Mouse (Mus musculus) hindbrain, embryonic 12.5 days (tissue): ENCODE results near the gene Ctnna3. TPM values are rescaled to one million over a fixed set of nuclear protein-coding genes. Genes with fewer than 3 reads are reported as not detected.
"Not testable (repeated sequence)": the region's sequence is repeated elsewhere in the genome, so short reads cannot be mapped to it uniquely, and the experiment has no call there.

Source experiments
- ATAC-seq: fragments of 200-750 bp; cut with Nextera tagmentation; 2 replicates; pipeline ENCODE4 v1.8.0; 2017; ENCODE audit warnings: moderate TSS enrichment; ENCODE audit not compliant: low FRiP score
- H3K27ac ChIP-seq: fragments of 300-500 bp; sonication (generic); 2 replicates; pipeline ENCODE4 v1.5.1; 2016; ENCODE audit warnings: mild to moderate bottlenecking
- H3K27me3 ChIP-seq: fragments of 300-500 bp; sonication (generic); 2 replicates; pipeline ENCODE4 v1.6.1; 2016; ENCODE audit warnings: mild to moderate bottlenecking
- H3K36me3 ChIP-seq: fragments of 300-500 bp; sonication (generic); 2 replicates; pipeline ENCODE4 v1.6.1; 2016; ENCODE audit warnings: mild to moderate bottlenecking
- H3K4me1 ChIP-seq: fragments of 300-500 bp; sonication (generic); 2 replicates; pipeline ENCODE4 v1.6.1; 2016
- H3K4me2 ChIP-seq: fragments of 300-500 bp; sonication (generic); replicated peaks from 2 replicates; pipeline ENCODE4 v1.6.1; 2016; ENCODE audit warnings: mild to moderate bottlenecking
- H3K4me3 ChIP-seq: fragments of 300-500 bp; sonication (generic); 2 replicates; pipeline ENCODE4 v1.5.1; 2016; ENCODE audit warnings: mild to moderate bottlenecking
- H3K9ac ChIP-seq: fragments of 300-500 bp; sonication (generic); 2 replicates; pipeline ENCODE4 v1.6.1; 2016; ENCODE audit warnings: mild to moderate bottlenecking, moderate library complexity
- H3K9me3 ChIP-seq: fragments of 300-500 bp; sonication (generic); replicated peaks from 2 replicates; pipeline ENCODE4 v1.6.1; 2016; ENCODE audit warnings: mild to moderate bottlenecking
- WGBS: fragments of 180-500 bp; shearing (Covaris S2); methylation state at CpG from one replicate; pipeline ENCODE4 v1.1.7; 2016; 5-methylcytosine and 5-hydroxymethylcytosine counted together
- polyA plus RNA-seq: library from polyadenylated mRNA; unstranded; fragments of >200 nt; fragmentation: Nextera tagmentation; extraction: Ambion mirVana; gene quantifications from 2 replicates; pipeline ENCODE4 v1.2.1, GENCODE M21; 2016

The Ctnna3 gene
- polyA plus RNA-seq, result 0.22 and 0.34 TPM in 2 replicates

DNA sequence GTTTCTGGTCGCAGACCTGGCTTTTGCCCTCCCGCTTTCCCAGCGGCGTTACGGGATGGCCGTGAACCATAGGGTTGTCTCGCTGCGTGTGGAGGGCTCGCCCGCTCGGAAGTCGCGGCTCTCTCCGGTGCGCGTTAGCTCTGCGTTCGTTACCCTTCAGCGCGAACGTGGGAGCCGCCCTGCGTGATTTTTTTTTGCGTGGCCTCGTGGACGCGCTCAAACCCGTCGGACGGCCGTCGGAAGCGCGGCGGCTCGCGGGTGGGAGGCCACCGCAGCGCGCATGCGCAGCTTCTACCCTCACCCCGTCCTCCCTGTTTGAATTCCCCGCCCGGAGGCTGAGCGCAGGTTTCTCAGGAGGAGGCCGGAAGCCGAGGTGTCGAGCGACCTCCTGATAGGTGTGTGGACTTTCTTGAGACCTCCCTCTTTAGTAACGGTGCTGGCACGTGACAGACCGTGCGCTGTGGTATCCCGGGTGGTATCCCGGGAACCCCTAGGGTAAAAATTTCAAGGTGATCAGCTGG is at the start of gene Ctnna3:
TSS of gene Ctnna3 (plus strand) at position 314 of the 521 bp plus-strand sequence.
- WGBS, result under 1% methylated on average over 55 of the region's 55 CpGs
- no peaks in the 10 kb centered on the region for H3K27me3 ChIP-seq

DNA sequence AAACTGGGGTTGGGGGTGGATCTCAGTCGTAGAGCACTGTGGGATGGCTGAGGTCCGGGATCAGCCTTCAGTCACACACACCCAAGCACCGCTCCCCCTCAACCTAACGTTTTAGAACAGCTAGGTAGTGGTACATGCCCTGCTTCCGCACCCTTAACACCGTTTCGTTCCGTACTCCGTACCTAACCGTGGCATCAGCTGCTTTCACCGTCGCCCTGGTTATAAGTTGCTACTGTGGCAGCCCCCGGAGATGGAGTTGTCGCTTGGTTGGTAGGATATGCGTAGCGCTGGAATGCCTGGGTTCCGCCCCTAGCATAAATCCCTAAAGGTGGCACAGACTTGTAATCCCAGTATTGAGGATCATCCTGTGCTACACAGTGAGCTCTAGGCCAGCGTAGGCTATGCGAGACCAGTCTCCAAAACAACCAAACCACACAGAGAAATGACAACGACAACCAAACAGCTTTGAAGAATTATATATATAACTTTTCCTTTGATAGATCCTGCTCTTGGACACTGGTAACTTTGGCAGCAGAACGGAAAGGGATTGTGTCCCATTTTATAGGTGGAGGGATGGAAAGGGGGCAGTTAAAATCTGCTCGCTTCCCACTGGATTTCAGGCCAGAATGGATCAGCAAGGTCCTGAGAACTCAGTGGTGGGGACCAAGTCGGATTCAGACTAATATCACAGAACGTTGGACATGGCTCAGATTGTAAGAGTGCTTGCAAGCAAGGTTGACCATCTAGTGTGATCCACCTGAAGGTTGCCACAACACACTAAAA is 48.2 kb upstream of the Ctnna3 start, which contains the start of gene Sirt1:
TSS of gene Sirt1 (minus strand) at position 207 of the 783 bp plus-strand sequence.
- ATAC-seq, result 0 out of 2 replicates have a peak, but pooled peaks have one; percentile 6
- H3K27me3 ChIP-seq, result peaks cover 8% of the 10 kb centered on the region; the same call in 1 of the 2 replicates

More for the DNA sequence above, at the start of gene Ctnna3:
- Histone ChIP-seq H3K9ac (peak within 1 kb of the TSS; percentile 62), H3K27ac (peak within 1 kb of the TSS; percentile 72), H3K9me3 (no peaks in the 10 kb centered on the region), H3K4me3 (peak within 1 kb of the TSS; percentile 72), H3K4me1 (no peaks in the 10 kb centered on the region), H3K4me2 (peak within 1 kb of the TSS; percentile 65), H3K36me3 (no peaks in the 10 kb centered on the region)
- peak; percentile 98 for ATAC-seq

DNA sequence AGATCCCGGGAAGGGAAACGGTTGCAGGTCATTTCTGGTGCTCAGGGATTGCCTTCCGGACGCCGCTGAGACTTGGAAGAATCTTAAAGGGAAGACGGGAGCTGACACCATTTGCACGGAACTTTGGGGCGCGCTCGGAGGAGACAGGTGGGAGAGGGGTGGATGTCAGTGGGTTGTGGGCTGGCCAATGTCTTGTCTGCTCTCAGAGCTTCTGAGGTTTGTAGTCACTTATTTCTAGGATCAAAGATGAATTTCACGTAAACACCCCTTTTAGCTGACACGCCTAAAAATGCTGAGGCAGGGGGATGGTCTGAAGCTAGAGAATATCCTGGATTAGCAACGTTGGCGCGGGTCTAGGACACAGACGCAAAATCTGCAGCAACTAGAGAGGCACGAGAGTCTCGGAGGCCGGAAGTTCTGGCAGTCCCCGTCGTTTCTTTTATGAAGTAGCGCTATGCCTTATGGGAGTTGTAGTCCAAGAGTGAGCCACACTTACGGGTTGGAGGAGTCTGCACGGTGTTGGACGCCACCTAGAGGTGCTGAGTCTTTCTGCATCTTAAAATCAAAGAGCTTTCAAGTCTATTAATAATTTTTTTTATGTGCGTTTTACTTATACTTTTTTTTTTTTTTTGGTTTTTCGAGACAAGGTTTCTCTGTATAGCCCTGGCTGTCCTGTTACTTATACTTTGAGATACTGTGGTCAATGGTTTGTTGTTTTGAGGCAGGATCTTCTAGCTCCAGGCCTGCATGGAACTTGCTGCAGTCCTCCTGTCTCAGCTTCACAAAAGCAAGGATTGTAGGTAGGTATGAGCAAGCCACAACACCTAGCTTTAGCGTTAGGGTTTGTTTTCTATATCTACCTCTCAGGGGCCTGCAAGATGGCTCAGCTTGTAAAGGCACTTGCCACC is 47.3 kb upstream of the Ctnna3 start, which contains the start of gene Dnajc12:
TSS of gene Dnajc12 (plus strand) at position 72 of the 908 bp plus-strand sequence.
- peak within 1 kb of the TSS; percentile 61 for H3K9ac ChIP-seq
- H3K27me3 ChIP-seq, result peaks cover 8% of the 10 kb centered on the region; the same call in 1 of the 2 replicates
- H3K27ac ChIP-seq, result no peak within 1 kb of the TSS; the same call in 1 of the 2 replicates
- peak within 1 kb of the TSS; percentile 83 for H3K4me2 ChIP-seq
- peaks cover 7% of the 10 kb centered on the region; the same call in 1 of the 2 replicates for H3K4me1 ChIP-seq
- H3K9me3 ChIP-seq, result no peaks in the 10 kb centered on the region
- no peaks in the 10 kb centered on the region for H3K36me3 ChIP-seq
- peak; percentile 94 for ATAC-seq
- peak within 1 kb of the TSS; percentile 50 for H3K4me3 ChIP-seq
- WGBS, result 1% methylated on average over 28 of the region's 28 CpGs

More for the DNA sequence above, 48.2 kb upstream of the Ctnna3 start, which contains the start of gene Sirt1:
- H3K4me3 ChIP-seq, result peak within 1 kb of the TSS; percentile 50
- H3K9ac ChIP-seq, result peak within 1 kb of the TSS; percentile 61
- no peaks in the 10 kb centered on the region for H3K36me3 ChIP-seq
- H3K4me2 ChIP-seq, result peak within 1 kb of the TSS; percentile 83
- WGBS, result 6% methylated on average over 24 of the region's 24 CpGs
- no peak within 1 kb of the TSS; the same call in 1 of the 2 replicates for H3K27ac ChIP-seq
- H3K9me3 ChIP-seq, result no peaks in the 10 kb centered on the region
- peaks cover 7% of the 10 kb centered on the region; the same call in 1 of the 2 replicates for H3K4me1 ChIP-seq

DNA sequence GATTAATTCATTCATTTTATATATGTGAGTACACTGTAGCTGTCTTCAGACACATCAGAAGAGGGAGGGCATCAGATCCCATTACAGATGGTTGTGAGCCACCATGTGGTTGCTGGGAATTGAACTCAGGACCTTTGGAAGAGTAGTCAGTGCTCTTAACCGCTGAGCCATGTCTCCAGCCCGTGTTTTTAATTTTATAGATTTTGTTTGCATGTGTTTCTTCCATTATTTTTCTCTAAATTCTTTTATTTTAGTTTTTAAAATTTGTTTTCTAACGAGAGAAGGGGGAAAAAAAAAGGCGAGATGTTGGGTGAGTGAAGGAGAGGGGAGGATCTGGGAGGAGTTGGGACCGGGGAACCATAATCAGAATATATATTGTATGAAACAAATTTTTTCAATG is 44.0 kb upstream of the Ctnna3 start:
- not testable (repeated sequence) for H3K27ac ChIP-seq, H3K9me3 ChIP-seq, ATAC-seq, H3K27me3 ChIP-seq, H3K4me1 ChIP-seq, H3K9ac ChIP-seq, H3K36me3 ChIP-seq
- Histone ChIP-seq H3K4me2 (peak overlapping the region; percentile 69), H3K4me3 (peak overlapping the region; percentile 58; the same call in 1 of the 2 replicates)
- 28% methylated on average over 5 of the region's 5 CpGs for WGBS

DNA sequence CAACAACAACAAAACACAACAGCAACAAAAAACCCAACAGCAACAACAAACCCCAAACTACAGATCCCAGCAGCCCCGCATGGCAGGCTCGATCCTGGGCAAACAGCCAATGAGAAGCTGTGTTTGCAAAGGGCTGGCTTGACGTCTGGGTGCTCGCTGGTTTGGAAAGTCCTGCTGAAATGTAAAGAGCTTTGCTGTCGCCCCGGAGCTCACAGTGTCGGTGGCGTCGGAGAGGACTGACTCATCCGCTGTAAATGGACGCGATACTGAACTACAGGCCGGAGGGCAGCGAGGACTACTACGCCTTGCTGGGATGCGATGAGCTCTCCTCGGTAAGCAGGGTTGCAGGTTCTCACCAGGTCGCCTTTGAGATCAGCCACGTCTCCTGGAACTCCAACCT is 43.5 kb upstream of the Ctnna3 start:
- under 1% methylated on average over 19 of the region's 19 CpGs for WGBS
- Histone ChIP-seq H3K9ac (peak overlapping the region; percentile 66), H3K36me3 (no peaks in the 10 kb centered on the region), H3K4me3 (peak overlapping the region; percentile 58), H3K4me2 (peak overlapping the region; percentile 69), H3K27ac (peak overlapping the region; percentile 61; the same call in 1 of the 2 replicates), H3K4me1 (peaks cover 5% of the 10 kb centered on the region; the same call in 1 of the 2 replicates), H3K9me3 (no peaks in the 10 kb centered on the region), H3K27me3 (peaks cover 5% of the 10 kb centered on the region; the same call in 1 of the 2 replicates)
- ATAC-seq, result peak; percentile 69

DNA sequence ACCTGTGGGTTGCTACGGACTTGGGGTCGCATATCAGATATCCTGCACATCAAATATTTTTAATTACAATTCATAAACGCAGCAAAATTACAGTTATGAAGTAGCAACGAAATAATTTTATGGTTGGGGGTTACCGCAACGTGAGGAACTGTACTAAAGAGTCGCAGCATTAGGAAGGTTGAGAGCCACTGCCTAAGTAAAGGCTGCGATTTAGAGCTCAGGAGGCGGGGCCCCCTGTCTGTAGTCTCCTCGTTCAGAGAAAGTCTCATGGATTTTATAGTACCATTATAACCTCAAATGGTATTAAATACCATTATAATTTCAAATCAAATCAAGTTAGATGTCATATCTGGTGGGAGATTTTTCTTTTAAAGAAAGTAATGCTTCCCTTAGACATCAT is 42.9 kb upstream of the Ctnna3 start:
- Histone ChIP-seq H3K9ac (peak overlapping the region; percentile 66), H3K27ac (no peak overlapping the region)
- WGBS, result 4% methylated on average over 10 of the region's 10 CpGs

DNA sequence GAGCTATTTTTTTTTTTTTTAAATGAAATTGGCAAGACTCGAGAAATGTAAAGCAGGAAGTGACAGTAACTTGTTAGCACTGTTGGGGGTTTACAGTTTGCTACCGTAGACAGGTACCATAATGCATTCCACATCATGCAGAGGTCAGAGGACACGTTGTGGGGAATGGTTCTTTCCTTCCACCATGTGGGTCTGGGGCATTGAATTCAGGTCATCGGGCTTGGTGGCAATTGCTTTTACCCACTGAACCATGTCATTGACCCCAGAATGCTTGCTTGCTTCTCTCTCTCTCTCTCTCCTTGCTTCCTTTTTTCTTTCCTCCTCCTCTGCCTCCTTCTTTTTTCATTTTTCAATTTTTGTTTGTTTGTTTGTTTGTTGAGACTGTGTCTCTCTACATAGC is 41.0 kb upstream of the Ctnna3 start:
- Histone ChIP-seq H3K9me3 (no peaks in the 10 kb centered on the region), H3K27me3 (no peaks in the 10 kb centered on the region), H3K27ac (no peak overlapping the region), H3K36me3 (no peaks in the 10 kb centered on the region), H3K9ac (no peak overlapping the region), H3K4me3 (no peak overlapping the region), H3K4me2 (no peak overlapping the region), H3K4me1 (no peaks in the 10 kb centered on the region)
- WGBS, result 50% methylated on average over 4 of the region's 4 CpGs
- no peak for ATAC-seq

More for the DNA sequence above, 42.9 kb upstream of the Ctnna3 start:
- no peaks in the 10 kb centered on the region for H3K36me3 ChIP-seq
- H3K27me3 ChIP-seq, result no peaks in the 10 kb centered on the region
- peak overlapping the region; percentile 58 for H3K4me3 ChIP-seq
- no peaks in the 10 kb centered on the region for H3K4me1 ChIP-seq
- no peaks in the 10 kb centered on the region for H3K9me3 ChIP-seq
- no peak for ATAC-seq
- peak overlapping the region; percentile 69 for H3K4me2 ChIP-seq

DNA sequence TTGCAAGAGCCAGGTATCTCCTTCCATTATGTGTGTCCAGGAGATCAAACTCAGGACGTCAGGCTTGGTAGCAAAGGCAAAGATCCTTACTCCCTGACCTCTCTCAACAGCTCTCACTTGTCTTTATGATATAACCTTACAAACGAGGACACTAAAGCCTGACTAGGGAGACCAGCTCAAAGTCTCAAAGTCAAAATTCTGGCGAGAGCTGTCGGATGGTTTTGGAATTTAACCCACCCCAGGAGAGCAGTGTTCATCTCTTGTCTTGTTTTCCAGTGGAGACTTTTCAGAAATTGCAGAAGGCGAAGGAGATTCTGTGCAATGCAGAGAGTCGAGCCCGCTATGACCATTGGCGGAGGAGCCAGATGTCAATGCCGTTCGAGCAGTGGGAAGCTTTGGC is 32.9 kb upstream of the Ctnna3 start:
- Histone ChIP-seq H3K36me3 (no peaks in the 10 kb centered on the region), H3K4me2 (no peak overlapping the region), H3K9ac (no peak overlapping the region), H3K27ac (no peak overlapping the region), H3K4me1 (no peaks in the 10 kb centered on the region), H3K4me3 (no peak overlapping the region), H3K27me3 (no peaks in the 10 kb centered on the region), H3K9me3 (no peaks in the 10 kb centered on the region)
- WGBS, result 92% methylated on average over 10 of the region's 10 CpGs
- no peak for ATAC-seq

DNA sequence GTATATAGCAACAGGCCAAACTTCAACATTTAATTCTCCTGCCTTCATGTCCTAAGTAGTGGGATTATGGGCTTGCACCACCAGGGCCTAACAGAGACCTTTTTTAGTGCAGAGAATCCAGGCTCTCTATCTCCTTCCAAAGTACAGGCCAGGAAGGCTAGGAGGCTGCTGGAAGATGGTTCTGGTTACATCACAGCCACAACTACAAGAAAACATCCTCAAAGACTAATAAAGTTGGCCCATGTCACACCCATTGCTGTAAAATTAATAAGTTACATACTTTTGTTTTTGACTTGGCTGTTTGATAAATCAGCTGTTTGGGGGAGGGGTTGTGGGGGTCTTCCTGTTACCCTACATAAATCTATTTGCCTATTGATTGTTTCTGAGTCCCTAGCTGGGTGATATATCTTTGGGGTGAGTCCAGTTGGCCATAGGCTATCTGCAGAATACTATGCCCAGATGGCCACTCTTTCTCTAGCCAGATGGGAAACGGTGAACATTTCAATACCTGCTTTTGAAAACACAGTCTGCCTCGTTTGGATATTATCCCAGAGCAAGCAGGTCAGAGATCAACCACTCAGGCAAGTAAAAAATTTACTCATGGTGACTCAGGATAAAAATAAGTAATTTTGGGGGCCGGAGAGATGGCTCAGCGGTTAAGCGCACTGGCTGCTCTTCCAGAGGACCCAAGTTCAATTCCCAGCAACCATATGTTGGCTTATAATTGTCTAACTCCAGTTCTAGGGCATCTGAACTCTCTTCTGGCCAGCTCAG is 27.0 kb upstream of the Ctnna3 start:
- Histone ChIP-seq H3K9me3 (no peaks in the 10 kb centered on the region), H3K36me3 (no peaks in the 10 kb centered on the region), H3K4me1 (no peaks in the 10 kb centered on the region), H3K9ac (no peak overlapping the region), H3K4me2 (no peak overlapping the region), H3K4me3 (no peak overlapping the region), H3K27ac (no peak overlapping the region), H3K27me3 (no peaks in the 10 kb centered on the region)
- no peak for ATAC-seq
- WGBS, result 86% methylated on average over 5 of the region's 5 CpGs

DNA sequence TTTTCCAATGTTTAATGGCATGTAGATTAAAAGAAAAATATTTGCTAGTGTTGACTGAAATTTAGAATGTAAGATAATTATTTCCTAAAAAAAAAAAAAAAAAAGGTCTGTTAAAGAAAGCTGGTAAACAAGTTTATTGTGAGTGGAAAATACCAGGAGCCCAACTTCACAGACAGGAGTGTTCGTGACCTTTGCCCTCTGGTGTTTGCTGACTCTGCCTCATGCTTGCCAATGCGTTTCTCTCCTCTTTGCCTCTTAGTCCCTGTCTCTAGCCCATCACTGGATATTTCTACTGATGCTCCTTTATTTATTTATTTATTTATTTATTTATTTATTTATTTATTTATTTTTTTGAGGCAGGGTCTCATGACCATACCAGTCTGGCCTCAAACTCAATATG is 26.3 kb upstream of the Ctnna3 start:
- Histone ChIP-seq H3K27ac (no peak overlapping the region), H3K27me3 (no peaks in the 10 kb centered on the region), H3K9ac (no peak overlapping the region), H3K9me3 (no peaks in the 10 kb centered on the region), H3K4me1 (no peaks in the 10 kb centered on the region), H3K4me3 (no peak overlapping the region), H3K4me2 (no peak overlapping the region), H3K36me3 (no peaks in the 10 kb centered on the region)
- WGBS, result 74% methylated on average over 2 of the region's 2 CpGs
- no peak for ATAC-seq
